ENCODE assay signal across 23 mouse cellular contexts in the genomic region with DNA sequence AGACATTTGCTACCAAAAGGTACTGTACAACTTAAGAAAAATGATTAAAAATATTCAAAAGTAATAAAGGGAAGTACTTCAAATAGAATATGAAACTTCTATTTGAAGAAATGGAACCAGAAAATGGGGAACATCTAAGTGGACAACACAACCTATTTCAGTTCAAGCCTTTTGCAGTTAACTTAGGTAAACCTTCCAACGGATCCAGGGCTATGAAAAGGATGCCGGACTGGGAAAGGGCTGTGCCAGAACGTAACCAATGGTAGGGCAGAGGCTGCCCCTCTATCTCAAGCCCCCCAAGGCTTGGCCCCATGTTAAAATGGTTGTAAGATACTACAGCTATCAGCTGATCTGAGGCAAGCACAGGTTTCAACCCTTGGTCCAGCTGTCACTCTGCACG.
"Had no signal": no experiment of that assay in that cellular context is flagged by ENCODE, and none has a peak within 500 bp of the region (broad histone marks: within the 10 kb centered on the region; RNA-seq: fewer than 3 reads in every experiment).

No protein-coding gene starts in this region.

- H3K4me1 ChIP-seq: kidney, embryonic 15.5 days; limb, embryonic 13.5 days; midbrain, embryonic 13.5 days; neural tube, embryonic 12.5 days; neural tube, embryonic 15.5 days had no signal

- H3K27ac ChIP-seq: kidney, embryonic 15.5 days; limb, embryonic 13.5 days; liver, embryonic 12.5 days; liver, embryonic 15.5 days; midbrain, embryonic 13.5 days; neural tube, embryonic 12.5 days; neural tube, embryonic 15.5 days; stomach, postnatal 0 days had no signal

- H3K4me3 ChIP-seq: kidney, embryonic 15.5 days; limb, embryonic 13.5 days; liver, embryonic 12.5 days; liver, embryonic 15.5 days; midbrain, embryonic 13.5 days; neural tube, embryonic 12.5 days; neural tube, embryonic 15.5 days had no signal

- H3K27me3 ChIP-seq: kidney, embryonic 15.5 days; limb, embryonic 13.5 days; liver, embryonic 12.5 days; liver, embryonic 15.5 days; midbrain, embryonic 13.5 days; neural tube, embryonic 12.5 days; neural tube, embryonic 15.5 days had no signal

- H3K9ac ChIP-seq: kidney, embryonic 15.5 days; limb, embryonic 13.5 days; liver, embryonic 12.5 days; liver, embryonic 15.5 days; midbrain, embryonic 13.5 days; neural tube, embryonic 12.5 days; neural tube, embryonic 15.5 days had no signal

- H3K9me3 ChIP-seq: kidney, embryonic 15.5 days; limb, embryonic 13.5 days; liver, embryonic 12.5 days; liver, embryonic 15.5 days; midbrain, embryonic 13.5 days; neural tube, embryonic 12.5 days; neural tube, embryonic 15.5 days had no signal

- H3K4me2 ChIP-seq: kidney, embryonic 15.5 days; limb, embryonic 13.5 days; liver, embryonic 12.5 days; liver, embryonic 15.5 days; midbrain, embryonic 13.5 days; neural tube, embryonic 12.5 days; neural tube, embryonic 15.5 days had no signal

- ATAC-seq: intestine, postnatal 0 days; liver, embryonic 12.5 days; midbrain, embryonic 13.5 days had no signal

- DNase-seq: kidney, adult 2 months; kidney, postnatal 10 days; kidney, postnatal 36 days; layer of hippocampus, postnatal 36 days; left cerebral cortex, postnatal 4 days; liver; lung, adult 18-20 months; lung, postnatal 14 days; lung, postnatal 4 days; right cerebral cortex, adult 18-20 months; right cerebral cortex, postnatal 14 days; right cerebral cortex, postnatal 4 days; thymus, adult 2 months; thymus, postnatal 25 days had no signal
